Mouse (Mus musculus) urinary bladder, postnatal 4 days (tissue): ENCODE measurements around the gene Gm20812.
"Not testable (repeated sequence)": the region's sequence is repeated elsewhere in the genome, so short reads cannot be mapped to it uniquely, and the experiment has no call there.

Experiments
- DNase-seq, 2 experiments: peaks; one replicate each; pipeline ENCODE4 v3.0.0; 2021 to 2022; ENCODE audit warnings: low spot score in 2 of 2

Gm20812 gene

GRCm38 (mm10) chrY:12381681-12382080, at the start of gene Gm20812:
TSS of gene Gm20812 (plus strand) at chrY:12381981.
- not testable (repeated sequence) for DNase-seq
